ENCODE assay signal across 14 mouse cellular contexts in genomic region chr2:178728794-178729120, GRCm38 (mm10).
DNase-seq lines count a peak whose midpoint lies in the region; ATAC-seq and TF ChIP-seq lines count a peak whose summit lies in the region.
"Had no signal": no experiment of that assay in that cellular context is flagged by ENCODE, and none has a peak within 500 bp of the region (broad histone marks: within the 10 kb centered on the region; RNA-seq: fewer than 3 reads in every experiment).

No protein-coding gene starts in this region.

- DNase-seq in heart, postnatal 14 days: no peak
- no peak for DNase-seq in forebrain, embryonic 11.5 days (ENCODE audit: low spot score)
- DNase-seq in midbrain, postnatal 0 days (ENCODE audit: low spot score): no peak
- no peak for DNase-seq in thymus, postnatal 36 days
- no peak for DNase-seq in frontal cortex, postnatal 25 days (ENCODE audit: low spot score in 2 of 2)
- no peak for DNase-seq in cerebellum, adult 11 months
- DNase-seq: adrenal gland, adult 2 months; layer of hippocampus, adult 9-11 months had no signal

- no peaks in the 10 kb centered on the region for H3K4me1 ChIP-seq in heart, embryonic 14.5 days (ENCODE audit: control insufficient read depth in 2 of 2, insufficient read depth in 2 of 2, low read length in 2 of 2)
- peaks cover 10% of the 10 kb centered on the region; the same call in 1 of the 2 replicates for H3K4me1 ChIP-seq in forebrain, embryonic 11.5 days (replicated peaks; ENCODE audit: control insufficient read depth, insufficient read depth, low read length)
- H3K4me1 ChIP-seq in hindbrain, embryonic 16.5 days (ENCODE audit: control insufficient read depth, insufficient read depth, low read depth, low read length): peaks cover 9% of the 10 kb centered on the region
- H3K4me1 ChIP-seq in midbrain, postnatal 0 days (ENCODE audit: insufficient read depth, low read length): peaks cover 10% of the 10 kb centered on the region

- no peak overlapping the region for H3K4me3 ChIP-seq in heart, embryonic 14.5 days (ENCODE audit: control insufficient read depth in 1 of 2, insufficient read depth in 1 of 2, low read depth in 1 of 2, low read length in 2 of 2)
- H3K4me3 ChIP-seq in forebrain, embryonic 11.5 days (ENCODE audit: low read depth, low read length): no peak overlapping the region
- no peak overlapping the region for H3K4me3 ChIP-seq in hindbrain, embryonic 16.5 days (ENCODE audit: low read length)
- no peak overlapping the region for H3K4me3 ChIP-seq in midbrain, postnatal 0 days (ENCODE audit: low read depth, low read length)
- H3K4me3 ChIP-seq: embryonic facial prominence, embryonic 12.5 days; limb, embryonic 15.5 days had no signal

- no peak for TF ChIP-seq CTCF in midbrain, postnatal 0 days (IDR thresholded peaks at IDR 0.05)

- H3K9ac ChIP-seq in heart, embryonic 14.5 days (ENCODE audit: low read length): no peak overlapping the region
- H3K9ac ChIP-seq in forebrain, embryonic 11.5 days (ENCODE audit: low read length): no peak overlapping the region
- H3K9ac ChIP-seq in hindbrain, embryonic 16.5 days (ENCODE audit: low read depth, low read length): no peak overlapping the region; the same call in 1 of the 2 replicates
- H3K9ac ChIP-seq in midbrain, postnatal 0 days (replicated peaks; ENCODE audit: low read length, poor library complexity, severe bottlenecking): no peak overlapping the region
- H3K9ac ChIP-seq: embryonic facial prominence, embryonic 12.5 days; limb, embryonic 15.5 days had no signal

- WGBS in heart, embryonic 14.5 days: 5% methylated on average over 7 of the region's 7 CpGs
- 7% methylated on average over 7 of the region's 7 CpGs for WGBS in forebrain, embryonic 11.5 days
- WGBS in hindbrain, embryonic 16.5 days: 6% methylated on average over 7 of the region's 7 CpGs
- WGBS in midbrain, postnatal 0 days: 5% methylated on average over 7 of the region's 7 CpGs

- H3K9me3 ChIP-seq in heart, embryonic 14.5 days (ENCODE audit: control insufficient read depth, low read length): no peaks in the 10 kb centered on the region
- no peaks in the 10 kb centered on the region for H3K9me3 ChIP-seq in forebrain, embryonic 11.5 days (ENCODE audit: control insufficient read depth, low read length)
- H3K9me3 ChIP-seq in hindbrain, embryonic 16.5 days (ENCODE audit: control insufficient read depth, low read length): no peaks in the 10 kb centered on the region
- H3K9me3 ChIP-seq in midbrain, postnatal 0 days (ENCODE audit: low read length): no peaks in the 10 kb centered on the region
- H3K9me3 ChIP-seq: embryonic facial prominence, embryonic 12.5 days; limb, embryonic 15.5 days had no signal

- H3K4me2 ChIP-seq in heart, embryonic 14.5 days (ENCODE audit: low read length): 0 out of 2 replicates have a peak overlapping the region, but pooled peaks have one; percentile 7
- H3K4me2 ChIP-seq in forebrain, embryonic 11.5 days (ENCODE audit: low read depth, low read length, severe bottlenecking): peak overlapping the region; percentile 5; the same call in 1 of the 2 replicates
- H3K4me2 ChIP-seq in hindbrain, embryonic 16.5 days (ENCODE audit: low read length): peak overlapping the region; percentile 32
- no peak overlapping the region; the same call in 1 of the 2 replicates for H3K4me2 ChIP-seq in midbrain, postnatal 0 days (ENCODE audit: low read depth, low read length, poor library complexity, severe bottlenecking)
- H3K4me2 ChIP-seq: embryonic facial prominence, embryonic 12.5 days; limb, embryonic 15.5 days had no signal

- peaks cover 7% of the 10 kb centered on the region for H3K27me3 ChIP-seq in heart, embryonic 14.5 days (ENCODE audit: control insufficient read depth, insufficient read depth, low read length)
- no peaks in the 10 kb centered on the region; the same call in 1 of the 2 replicates for H3K27me3 ChIP-seq in forebrain, embryonic 11.5 days (ENCODE audit: control insufficient read depth, insufficient read depth, low read length)
- H3K27me3 ChIP-seq in hindbrain, embryonic 16.5 days (replicated peaks; ENCODE audit: control insufficient read depth, insufficient read depth, low read length): no peaks in the 10 kb centered on the region
- no peaks in the 10 kb centered on the region for H3K27me3 ChIP-seq in midbrain, postnatal 0 days (ENCODE audit: insufficient read depth, low read length)
- H3K27me3 ChIP-seq: limb, embryonic 15.5 days had no signal

- ATAC-seq in heart, embryonic 14.5 days (ENCODE audit: insufficient number of reproducible peaks, insufficient read depth, low FRiP score, low read depth): no peak
- no peak for ATAC-seq in forebrain, embryonic 11.5 days (replicated peaks; ENCODE audit: low FRiP score)
- ATAC-seq in hindbrain, embryonic 16.5 days: no peak; the same call in 1 of the 2 replicates
- peak; percentile 35; the same call in 1 of the 2 replicates for ATAC-seq in midbrain, postnatal 0 days (ENCODE audit: low FRiP score)
- ATAC-seq: inflammation-experienced regulatory T-cells, adult 6 months had no signal

- H3K27ac ChIP-seq in heart, embryonic 14.5 days (replicated peaks in 1 of 2; ENCODE audit: control insufficient read depth in 1 of 2, insufficient read depth in 1 of 2, low read depth in 2 of 2, low read length in 2 of 2): no peak overlapping the region
- H3K27ac ChIP-seq in forebrain, embryonic 11.5 days (ENCODE audit: low read depth, low read length): peak overlapping the region; percentile 9; the same call in 1 of the 2 replicates
- H3K27ac ChIP-seq in hindbrain, embryonic 16.5 days (ENCODE audit: low read depth, low read length): no peak overlapping the region
- H3K27ac ChIP-seq in midbrain, postnatal 0 days (ENCODE audit: low read depth, low read length): no peak overlapping the region
- H3K27ac ChIP-seq: embryonic facial prominence, embryonic 12.5 days; limb, embryonic 15.5 days; macrophage had no signal

- intact Hi-C loops in heart, postnatal 14 days (cut with DNase I): no loop called here

- no peaks in the 10 kb centered on the region for H3K36me3 ChIP-seq in heart, embryonic 14.5 days (ENCODE audit: control insufficient read depth, insufficient read depth, low read length)
- H3K36me3 ChIP-seq in forebrain, embryonic 11.5 days (ENCODE audit: control insufficient read depth, insufficient read depth, low read length): no peaks in the 10 kb centered on the region
- no peaks in the 10 kb centered on the region for H3K36me3 ChIP-seq in hindbrain, embryonic 16.5 days (ENCODE audit: control insufficient read depth, insufficient read depth, low read length)
- no peaks in the 10 kb centered on the region for H3K36me3 ChIP-seq in midbrain, postnatal 0 days (ENCODE audit: insufficient read depth, low read length)
- H3K36me3 ChIP-seq: embryonic facial prominence, embryonic 12.5 days; limb, embryonic 15.5 days had no signal
